Mouse (Mus musculus): ENCODE measurements at regions not wholly inside any gene's neighbourhood (a gene's known extent, or its start where the extent isn't known, plus 50 kb on each side); places are given as distances from the start of the nearest gene placed in this dataset.

DNA sequence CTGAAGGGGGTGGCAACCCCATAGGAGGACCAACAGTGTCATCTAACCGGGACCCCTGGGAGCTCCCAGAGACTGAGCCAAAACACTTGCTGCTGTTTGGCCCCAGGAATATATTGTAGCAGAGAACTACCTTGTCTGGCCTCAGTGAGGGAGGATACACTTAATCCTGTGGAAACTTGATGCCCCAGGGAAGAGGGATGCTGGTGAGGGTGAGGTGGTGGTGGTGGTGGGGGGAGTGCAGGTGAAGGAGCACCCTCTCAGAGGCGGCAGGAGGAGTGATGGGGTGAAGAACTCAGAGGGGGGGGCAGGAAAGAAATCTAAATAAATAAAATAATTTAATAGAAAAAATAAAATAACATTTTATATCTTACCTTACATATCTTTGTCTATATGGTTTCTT lies 959.6 kb upstream of the Celf2 start:
- TF ChIP-seq CTCF (IDR thresholded peaks at IDR 0.05; ENCODE audit: low read depth) (no peak), EP300 (IDR thresholded peaks at IDR 0.05; ENCODE audit: low read depth) (no peak)
